Mouse (Mus musculus) liver, postnatal 0 days (tissue): ENCODE data around the gene Zfp1.

Experiments used
- CTCF ChIP-seq: sonication (generic); IDR thresholded peaks from 2 replicates; pipeline ENCODE4 v1.5.1; 2016; ENCODE audit warnings: antibody characterized with exemption, low read depth
- EP300 ChIP-seq: IDR thresholded peaks from 2 replicates; pipeline ENCODE4 v1.6.1; 2016; ENCODE audit warnings: antibody characterized with exemption, low read depth, mild to moderate bottlenecking

- TF ChIP-seq CTCF (no peak), EP300 (no peak)
Observed at GRCm38 (mm10) chr8:111681153-111681552, 38.0 kb downstream of the Zfp1 start.
